Mouse (Mus musculus) heart, postnatal 0 days (tissue): ENCODE results near the gene Mical2. TPM values are rescaled to one million over a fixed set of nuclear protein-coding genes. Genes with fewer than 3 reads are reported as not detected.

Experiments
- ATAC-seq: fragments of 200-750 bp; cut with Nextera tagmentation; 2 replicates; pipeline ENCODE4 v1.8.0; 2017; ENCODE audit warnings: low read depth, moderate number of reproducible peaks, moderate library complexity; ENCODE audit not compliant: insufficient read depth
- DNase-seq: peaks from one replicate; pipeline ENCODE4 v3.0.0-alpha.2; 2016; ENCODE audit warnings: low spot score
- H3K27ac ChIP-seq: fragments of 300-500 bp; sonication (generic); 2 replicates; pipeline ENCODE4 v1.5.1; 2014; ENCODE audit warnings: low read depth, mild to moderate bottlenecking
- H3K27me3 ChIP-seq: fragments of 300-500 bp; sonication (generic); 2 replicates; pipeline ENCODE4 v1.6.1; 2014; ENCODE audit warnings: low read length, mixed read lengths; ENCODE audit not compliant: control insufficient read depth, insufficient read depth
- H3K36me3 ChIP-seq: fragments of 300-500 bp; sonication (generic); replicated peaks from 2 replicates; pipeline ENCODE4 v1.6.1; 2014; ENCODE audit warnings: low read length, mixed read lengths; ENCODE audit not compliant: control insufficient read depth, insufficient read depth
- H3K4me1 ChIP-seq: fragments of 300-500 bp; sonication (generic); 2 replicates; pipeline ENCODE4 v1.6.1; 2014; ENCODE audit warnings: antibody characterized with exemption; ENCODE audit not compliant: control insufficient read depth, insufficient read depth
- H3K4me2 ChIP-seq: fragments of 300-500 bp; sonication (generic); 2 replicates; pipeline ENCODE4 v1.6.1; 2014; ENCODE audit warnings: low read depth, mild to moderate bottlenecking, low read length, moderate library complexity
- H3K4me3 ChIP-seq: fragments of 300-500 bp; sonication (generic); 2 replicates; pipeline ENCODE4 v1.5.1; 2014; ENCODE audit warnings: low read depth, low read length
- H3K9ac ChIP-seq: fragments of 300-500 bp; sonication (generic); replicated peaks from 2 replicates; pipeline ENCODE4 v1.6.1; 2014; ENCODE audit warnings: low read depth, low read length, mixed read lengths
- H3K9me3 ChIP-seq: fragments of 300-500 bp; sonication (generic); replicated peaks from 2 replicates; pipeline ENCODE4 v1.6.1; 2016; ENCODE audit warnings: low read length; ENCODE audit not compliant: control insufficient read depth
- CTCF ChIP-seq: IDR thresholded peaks from 2 replicates; pipeline ENCODE4 v1.5.1; 2016; ENCODE audit warnings: antibody characterized with exemption, control low read depth, low read depth
- EP300 ChIP-seq: IDR thresholded peaks from 2 replicates; pipeline ENCODE4 v1.6.1; 2016; ENCODE audit warnings: antibody characterized with exemption, low read depth
- WGBS: fragments of 180-500 bp; shearing (Covaris S2); extraction: QIAGEN DNeasy Blood & Tissue Kit; methylation state at CpG from one replicate; pipeline ENCODE4 v1.1.7; 2014; 5-methylcytosine and 5-hydroxymethylcytosine counted together
- polyA plus RNA-seq: library from polyadenylated mRNA; unstranded; fragments of >200 nt; fragmentation: Nextera tagmentation; extraction: Ambion mirVana; gene quantifications from 2 replicates; pipeline ENCODE4 v1.2.1, GENCODE M21; 2015
- total RNA-seq: library from RNA; depleted of rRNA; stranded (reverse); fragments of >200 nt; gene quantifications from 2 replicates; pipeline ENCODE4 v1.2.3, GENCODE M21; 2014; ENCODE audit warnings: low replicate concordance; rRNA removed

Gene Mical2
- total RNA-seq (136 and 169 TPM in 2 replicates), polyA plus RNA-seq (59.9 and 78.1 TPM in 2 replicates)

- H3K9ac ChIP-seq: peak within 1 kb of the TSS; percentile 87
- no peaks in the 10 kb centered on the region for H3K9me3 ChIP-seq
- DNase-seq (peak; percentile 96), ATAC-seq (peak; percentile 92)
- under 1% methylated on average over 50 of the region's 53 CpGs for WGBS
- H3K36me3 ChIP-seq: peaks cover 12% of the 10 kb centered on the region; the same call in 1 of the 2 replicates
- H3K4me3 ChIP-seq: peak within 1 kb of the TSS; percentile 87
- peaks cover 48% of the 10 kb centered on the region for H3K4me1 ChIP-seq
- H3K27ac ChIP-seq: peak within 1 kb of the TSS; percentile 89
- peak within 1 kb of the TSS; percentile 85 for H3K4me2 ChIP-seq
- TF ChIP-seq EP300 (0 out of 2 replicates have a peak, but pooled peaks have one; percentile 35), CTCF (no peak)
- H3K27me3 ChIP-seq: no peaks in the 10 kb centered on the region
These were observed at the start of gene Mical2 for GRCm38 (mm10) chr7:112225615-112226262. Gene Mical2, plus strand, starts transcription at chr7:112225856.

- Histone ChIP-seq H3K27me3 (no peaks in the 10 kb centered on the region), H3K9me3 (no peaks in the 10 kb centered on the region), H3K27ac (no peak overlapping the region), H3K9ac (no peak overlapping the region), H3K4me2 (no peak overlapping the region), H3K36me3 (no peaks in the 10 kb centered on the region), H3K4me1 (0 out of 2 replicates have a peak, but pooled peaks cover 4% of the 10 kb centered on the region), H3K4me3 (no peak overlapping the region)
- no peak for TF ChIP-seq CTCF
- no peak for TF ChIP-seq EP300
- DNase-seq: no peak
- no peak for ATAC-seq
- 82% methylated on average over 2 of the region's 2 CpGs for WGBS
These were observed 49.0 kb upstream of the Mical2 start for GRCm38 (mm10) chr7:112176627-112177026.

DNA sequence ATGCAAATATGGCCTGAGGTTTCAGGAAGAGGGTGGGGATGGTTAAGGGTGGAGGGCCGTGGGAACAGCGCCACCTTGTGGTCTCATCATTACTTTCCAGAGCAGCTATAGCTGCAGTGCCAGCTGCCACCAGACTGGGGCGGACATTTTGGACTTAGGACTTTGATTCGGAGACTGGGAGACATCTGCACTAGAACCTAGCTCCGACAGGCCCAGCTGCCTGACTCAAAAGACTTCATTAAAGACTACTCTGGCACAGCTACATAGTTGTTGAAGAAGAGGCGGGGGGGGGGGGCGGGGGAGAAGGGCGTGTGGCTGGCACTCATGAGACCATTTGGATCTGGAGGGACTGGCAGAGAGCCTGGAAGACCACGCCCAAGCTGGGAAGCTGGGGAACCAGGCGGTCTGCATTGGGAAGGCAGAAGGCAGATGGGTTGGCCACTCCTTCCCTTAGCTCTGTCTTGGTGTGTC lies 45.4 kb upstream of the Mical2 start:
- Histone ChIP-seq H3K4me1 (0 out of 2 replicates have a peak, but pooled peaks cover 4% of the 10 kb centered on the region), H3K27me3 (no peaks in the 10 kb centered on the region), H3K9ac (0 out of 2 replicates have a peak overlapping the region, but pooled peaks have one; percentile 41), H3K4me2 (peak overlapping the region; percentile 55), H3K36me3 (no peaks in the 10 kb centered on the region), H3K27ac (no peak overlapping the region), H3K9me3 (no peaks in the 10 kb centered on the region), H3K4me3 (peak overlapping the region; percentile 19)
- DNase-seq (peak; percentile 95), ATAC-seq (peak; percentile 85)
- 3% methylated on average over 10 of the region's 10 CpGs for WGBS
- TF ChIP-seq CTCF (peak; percentile 99), EP300 (no peak)

GRCm38 (mm10) chr7:112183258-112183841 lies 42.3 kb upstream of the Mical2 start:
- Histone ChIP-seq H3K4me1 (0 out of 2 replicates have a peak, but pooled peaks cover 10% of the 10 kb centered on the region), H3K9ac (no peak overlapping the region), H3K27me3 (no peaks in the 10 kb centered on the region), H3K9me3 (no peaks in the 10 kb centered on the region), H3K27ac (no peak overlapping the region), H3K4me3 (no peak overlapping the region), H3K4me2 (no peak overlapping the region), H3K36me3 (no peaks in the 10 kb centered on the region)
- peak; percentile 100 for TF ChIP-seq CTCF
- no peak for TF ChIP-seq EP300
- 25% methylated on average over 5 of the region's 5 CpGs for WGBS
- DNase-seq (peak; percentile 87), ATAC-seq (peak; percentile 50)

DNA sequence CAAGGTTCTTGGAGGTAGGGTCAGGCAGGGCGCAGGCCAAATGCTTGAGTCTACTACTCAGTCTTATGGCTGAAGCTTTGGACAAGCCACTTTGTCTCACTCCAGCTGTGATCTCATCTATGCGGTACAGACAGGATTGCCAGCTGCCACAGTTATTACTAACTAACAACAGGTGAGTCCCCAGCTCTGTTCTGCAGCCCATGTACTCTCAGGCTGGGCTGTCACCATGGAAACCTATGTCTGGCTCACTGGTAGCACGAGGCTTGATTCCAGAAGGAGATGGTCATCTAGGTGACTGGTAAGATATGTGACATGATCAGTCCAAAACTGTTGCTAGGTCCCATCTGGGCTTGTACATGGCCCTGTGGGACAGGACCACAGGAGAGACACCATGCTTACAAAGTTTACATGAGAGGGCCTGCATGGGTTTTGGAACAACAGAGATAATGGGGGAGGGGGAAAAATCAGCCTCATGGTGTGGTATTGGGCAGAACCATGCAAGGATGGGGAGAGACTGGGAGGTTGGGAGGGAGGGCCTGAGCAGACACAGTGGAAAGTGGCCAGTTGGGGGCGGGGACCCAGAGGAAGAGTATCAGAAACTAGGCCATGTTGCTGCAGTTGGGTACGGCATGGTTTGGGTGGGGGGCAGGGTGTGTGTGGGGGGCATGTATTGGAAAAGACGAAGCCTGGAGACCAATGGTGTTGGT lies 41.0 kb upstream of the Mical2 start:
- no peaks in the 10 kb centered on the region for H3K27me3 ChIP-seq
- no peak for TF ChIP-seq CTCF
- TF ChIP-seq EP300: no peak
- 0 out of 2 replicates have a peak, but pooled peaks cover 10% of the 10 kb centered on the region for H3K4me1 ChIP-seq
- DNase-seq (no peak), ATAC-seq (no peak)
- WGBS: 86% methylated on average over 6 of the region's 6 CpGs
- no peak overlapping the region for H3K27ac ChIP-seq
- no peaks in the 10 kb centered on the region for H3K9me3 ChIP-seq
- H3K4me3 ChIP-seq: no peak overlapping the region
- H3K9ac ChIP-seq: no peak overlapping the region
- no peaks in the 10 kb centered on the region for H3K36me3 ChIP-seq
- no peak overlapping the region for H3K4me2 ChIP-seq
